Mouse (Mus musculus) heart, adult 8-10 months (tissue): ENCODE data around the gene Syt9. TPM values are rescaled to one million over a fixed set of nuclear protein-coding genes. Genes with fewer than 3 reads are reported as not detected.

Experiments
- total RNA-seq, 4 experiments: library from RNA; stranded (reverse); gene quantifications; 2 replicates each; pipeline ENCODE4 v1.2.4; 2022

Gene Syt9
- total RNA-seq, 4 experiments from 2014 or later: 0.08 to 0.35 (median 0.09) TPM; not detected in 1

Other genes with a start within 250 kb of the Syt9 start
- gene Olfr715, start 239.6 kb upstream of the Syt9 start, total RNA-seq: not detected
- gene Olfr716, start 232.4 kb upstream of the Syt9 start, total RNA-seq: not detected
- not detected for gene Nlrp14, start 203.7 kb upstream of the Syt9 start, total RNA-seq
- not detected for gene Rbmxl2, start 161.3 kb upstream of the Syt9 start, total RNA-seq
- 1 to 10 TPM; 2.7 to 5.3 (median 4.5) TPM for gene Olfml1, start 196.7 kb downstream of the Syt9 start, total RNA-seq
- gene Ppfibp2, start 224.5 kb downstream of the Syt9 start, total RNA-seq: 10 to 100 TPM; 16.9 to 26.4 (median 20.6) TPM